Mouse (Mus musculus) spleen, postnatal 4 days (tissue): ENCODE results near the gene Apol7e.
"Not testable (repeated sequence)": the region's sequence is repeated elsewhere in the genome, so short reads cannot be mapped to it uniquely, and the experiment has no call there.

ENCODE experiments used
- DNase-seq, 2 experiments: peaks; one replicate each; pipeline ENCODE4 v3.0.0; 2022; ENCODE audit warnings: low spot score in 2 of 2

The Apol7e gene

GRCm38 (mm10) chr15:77698656-77699055 lies at the start of gene Apol7e:
Apol7e (plus strand) TSS chr15:77698857.
- not testable (repeated sequence) for DNase-seq

- DNase-seq = not testable (repeated sequence)
Measured at GRCm38 (mm10) chr15:77651143-77651542, 47.5 kb upstream of the Apol7e start.

DNA sequence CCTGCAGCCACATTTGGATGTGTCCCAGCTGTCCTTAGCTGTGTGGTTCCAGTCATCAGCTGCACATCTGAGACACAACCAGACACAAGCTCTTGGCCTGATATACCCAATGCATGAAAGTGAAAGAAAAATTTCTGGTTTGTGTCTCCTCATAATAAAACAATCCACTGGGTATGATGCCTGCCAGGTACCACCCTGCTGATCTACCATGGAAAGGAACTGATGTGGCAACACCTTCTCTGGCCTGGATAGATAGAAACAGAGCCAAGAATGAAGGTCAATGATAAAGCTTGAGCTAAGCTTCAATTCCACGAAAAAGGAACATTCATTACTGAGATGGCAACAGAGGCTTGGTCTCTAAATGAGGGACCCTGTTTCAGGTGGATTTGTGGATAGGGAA lies 38.9 kb upstream of the Apol7e start:
- not testable (repeated sequence) for DNase-seq

- DNase-seq = not testable (repeated sequence)
Measured at GRCm38 (mm10) chr15:77661841-77662240, 36.8 kb upstream of the Apol7e start.

- DNase-seq = not testable (repeated sequence)
Measured at GRCm38 (mm10) chr15:77674081-77674480, 24.6 kb upstream of the Apol7e start.

DNA sequence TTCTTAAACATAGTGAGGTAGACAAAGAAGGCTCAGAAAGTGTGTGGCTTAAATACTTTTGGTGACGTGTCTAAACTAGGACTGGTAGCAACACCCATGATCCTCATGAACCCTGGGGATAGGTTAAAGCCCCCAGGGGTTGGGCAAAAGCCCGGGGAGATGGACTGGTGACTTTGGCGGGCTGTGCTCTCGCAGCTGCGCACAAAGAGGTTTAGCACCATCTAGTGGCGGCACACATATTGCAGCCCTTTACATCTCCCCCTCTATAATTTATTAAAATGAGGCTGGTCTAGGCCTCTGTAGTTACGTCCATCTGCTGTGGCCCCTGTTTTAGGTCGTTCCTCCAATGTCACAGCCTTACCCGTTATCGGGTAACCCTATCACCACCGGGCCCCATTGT lies 14.7 kb upstream of the Apol7e start:
- peak; percentile 19 to 67 for DNase-seq

- DNase-seq = not testable (repeated sequence)
Measured at GRCm38 (mm10) chr15:77691532-77692311, 6.9 kb upstream of the Apol7e start.

GRCm38 (mm10) chr15:77694687-77695295 lies 3.9 kb upstream of the Apol7e start:
- peak; percentile 16 to 56 for DNase-seq

- not testable (repeated sequence) for DNase-seq
Measured at GRCm38 (mm10) chr15:77705306-77705705, 6.6 kb downstream of the Apol7e start.

GRCm38 (mm10) chr15:77708936-77709335 lies 10.3 kb downstream of the Apol7e start:
- not testable (repeated sequence) for DNase-seq

DNA sequence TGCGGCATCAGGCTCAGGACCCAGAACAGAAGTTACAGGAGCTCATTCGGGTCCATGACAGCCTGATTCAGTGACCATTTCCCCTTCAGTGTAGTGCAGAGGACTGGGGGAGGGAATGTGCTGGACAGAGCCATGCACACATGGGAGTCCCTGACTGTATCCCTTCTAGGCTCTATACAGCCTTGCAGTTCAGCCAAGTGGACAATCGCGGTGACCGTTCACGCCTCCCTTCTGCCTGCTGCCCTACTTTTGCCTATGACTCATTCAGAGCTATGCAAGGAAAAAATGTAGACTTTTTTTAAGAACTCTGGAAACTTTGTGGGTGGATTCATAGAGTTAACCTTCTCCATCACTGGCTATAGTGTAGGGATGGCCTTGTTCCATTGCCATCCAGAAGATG lies 19.6 kb downstream of the Apol7e start:
- not testable (repeated sequence) for DNase-seq

GRCm38 (mm10) chr15:77721509-77721908 lies 22.9 kb downstream of the Apol7e start:
- DNase-seq = not testable (repeated sequence)

GRCm38 (mm10) chr15:77724208-77724911 lies 25.7 kb downstream of the Apol7e start:
- not testable (repeated sequence) for DNase-seq

GRCm38 (mm10) chr15:77725393-77726020 lies 26.9 kb downstream of the Apol7e start:
- DNase-seq = not testable (repeated sequence)

DNA sequence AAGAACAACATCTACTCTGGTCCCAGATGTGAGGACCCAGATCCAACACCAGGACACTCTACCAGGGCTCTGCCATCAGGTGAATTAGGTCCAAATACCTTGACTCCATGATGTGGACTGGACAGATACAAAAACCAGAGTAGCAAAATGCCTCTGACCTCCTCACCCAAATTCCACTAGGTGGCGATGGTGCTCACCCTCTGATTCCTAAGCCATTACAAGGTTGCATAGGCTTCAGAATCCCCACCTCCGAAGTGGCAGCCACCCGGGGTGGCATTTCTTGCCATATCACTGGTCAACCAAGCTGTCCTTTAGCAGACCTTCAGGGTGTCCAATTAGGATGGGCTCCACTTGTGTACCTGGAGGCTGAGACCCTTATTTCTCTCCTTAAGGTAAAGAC lies 28.5 kb downstream of the Apol7e start:
- DNase-seq = not testable (repeated sequence)

- not testable (repeated sequence) for DNase-seq
Measured at GRCm38 (mm10) chr15:77727745-77728144, 29.1 kb downstream of the Apol7e start.

DNA sequence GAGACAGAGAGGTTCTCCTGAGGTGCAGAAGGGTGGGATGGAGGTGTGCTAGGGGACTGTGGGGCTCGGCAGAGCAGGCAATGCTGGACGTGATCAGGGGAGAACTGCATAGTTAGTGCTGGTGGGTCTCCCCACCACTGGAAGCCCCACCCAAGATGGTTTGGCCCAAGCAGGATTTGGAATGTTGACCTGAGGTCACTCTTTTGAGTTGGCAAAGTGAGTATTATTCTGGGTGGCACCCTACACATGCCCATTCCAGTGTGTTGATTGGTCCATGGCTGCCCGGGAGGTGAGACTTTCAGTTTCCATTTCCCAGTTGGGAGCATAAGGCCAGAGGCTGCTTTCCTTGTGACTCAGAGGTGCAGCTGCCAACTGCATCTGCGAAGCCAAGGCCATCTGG lies 30.1 kb downstream of the Apol7e start, which contains the start of gene Apol9b:
TSS of gene Apol9b (plus strand) at position 301 of the 400 bp plus-strand sequence.
- DNase-seq = not testable (repeated sequence)

DNA sequence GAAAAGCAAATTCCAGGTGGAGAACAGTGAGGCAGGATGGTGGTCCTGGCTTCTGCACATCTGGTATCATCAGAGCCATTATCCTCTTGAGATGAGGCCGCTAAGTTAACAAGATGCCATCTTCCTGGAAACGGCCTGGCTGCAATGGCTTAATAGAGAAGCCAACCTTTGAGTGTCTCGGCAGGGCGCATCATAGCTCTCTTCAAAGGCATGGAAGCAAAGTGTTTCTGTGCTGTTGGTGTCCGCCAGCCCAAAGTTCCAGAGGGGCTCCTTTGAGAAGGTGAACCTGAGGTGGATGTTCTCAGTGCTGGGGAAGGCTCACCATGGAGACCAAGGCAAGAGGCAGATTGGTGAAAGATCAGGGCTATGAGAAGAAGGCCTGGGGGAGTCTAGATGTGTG lies 32.9 kb downstream of the Apol7e start:
- no peak for DNase-seq

GRCm38 (mm10) chr15:77732851-77733250 lies 34.2 kb downstream of the Apol7e start:
- DNase-seq = not testable (repeated sequence)

- not testable (repeated sequence) for DNase-seq
Measured at GRCm38 (mm10) chr15:77733380-77733779, 34.7 kb downstream of the Apol7e start.

DNA sequence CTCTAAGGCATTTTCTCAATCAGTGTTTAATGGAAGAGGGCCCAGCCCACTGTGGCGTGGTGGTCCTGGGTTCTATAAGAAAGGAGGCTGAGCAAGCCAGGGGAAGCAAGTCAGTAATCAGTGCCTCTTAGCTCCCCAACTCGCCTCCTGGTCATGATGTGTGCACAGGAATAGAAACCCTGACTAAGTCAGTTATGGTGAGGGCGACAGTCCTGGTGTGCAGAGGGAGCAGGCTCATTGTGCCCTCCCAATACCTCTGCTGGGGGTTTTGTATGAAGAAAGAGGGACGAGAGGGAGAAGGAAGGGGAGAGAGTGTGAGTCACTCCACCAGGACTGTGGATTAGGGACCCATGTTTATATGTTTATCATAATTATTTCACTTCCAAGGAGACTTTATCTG lies 35.2 kb downstream of the Apol7e start:
- not testable (repeated sequence) for DNase-seq
